Mouse (Mus musculus): ENCODE results near the gene Satb2. TPM values are rescaled to one million over a fixed set of nuclear protein-coding genes. Genes with fewer than 3 reads are reported as not detected.

Gene Satb2
- polyA plus RNA-seq, 1 experiment from 2014 or later = 1.1 TPM

GRCm38 (mm10) chr1:56951980-56952379, 26.5 kb downstream of the Satb2 start:
- Histone ChIP-seq H3K27me3 (ENCODE audit: low read depth, poor library complexity, severe bottlenecking) (peaks cover 12% of the 10 kb centered on the region; the same call in 1 of the 2 replicates), H3K27ac (no peak overlapping the region), H3K4me3 (no peak overlapping the region), H3K9me3 (replicated peaks) (no peaks in the 10 kb centered on the region), H3K4me1 (peaks cover 14% of the 10 kb centered on the region), H3K36me3 (no peaks in the 10 kb centered on the region)
- WGBS = 86% methylated on average over 4 of the region's 4 CpGs
- DNase-seq (ENCODE audit: low spot score) = no peak

DNA sequence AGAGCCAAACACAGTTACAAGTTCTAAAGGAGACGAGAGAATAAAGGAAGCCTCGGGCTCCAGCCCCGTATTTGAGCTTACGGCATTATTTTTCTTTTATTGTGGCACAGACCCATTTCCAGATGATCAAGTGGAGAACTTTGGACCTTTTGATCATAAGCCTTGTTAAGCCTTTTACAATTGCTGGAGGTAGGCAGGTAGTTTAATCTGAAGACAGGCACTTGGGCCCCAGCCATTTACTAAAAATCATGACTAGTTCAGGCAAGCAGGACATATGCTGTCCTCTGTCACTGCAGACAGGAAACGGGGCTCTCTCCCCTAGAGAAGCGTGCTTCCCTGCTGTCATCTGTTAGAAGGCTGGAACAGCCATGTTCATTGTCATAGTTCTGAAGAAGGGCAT, 26.9 kb downstream of the Satb2 start:
- Histone ChIP-seq H3K27ac (no peak overlapping the region), H3K27me3 (ENCODE audit: low read depth, poor library complexity, severe bottlenecking) (peaks cover 12% of the 10 kb centered on the region; the same call in 1 of the 2 replicates), H3K4me1 (peaks cover 14% of the 10 kb centered on the region), H3K9me3 (replicated peaks) (no peaks in the 10 kb centered on the region), H3K4me3 (no peak overlapping the region), H3K36me3 (no peaks in the 10 kb centered on the region)
- 67% methylated on average over 6 of the region's 6 CpGs for WGBS
- DNase-seq (ENCODE audit: low spot score) = no peak

DNA sequence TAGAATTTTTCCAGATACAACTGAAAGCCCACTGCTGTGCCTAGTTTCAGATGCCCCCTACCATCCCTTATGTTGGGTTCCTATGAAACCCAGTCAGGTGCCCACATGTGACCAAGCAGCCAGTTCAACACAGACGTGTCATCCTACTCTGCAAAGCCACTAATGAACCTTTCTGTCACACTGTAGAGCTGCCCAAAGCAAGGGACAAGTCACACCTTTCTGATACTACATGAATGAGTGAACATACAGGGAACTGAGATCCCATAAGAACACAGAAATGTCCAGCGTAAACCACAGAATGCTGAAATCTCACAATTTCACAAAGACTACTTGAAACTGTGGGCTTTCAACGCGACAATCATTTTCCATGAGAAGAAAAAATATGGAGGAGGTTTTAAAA, 39.0 kb downstream of the Satb2 start:
- DNase-seq (ENCODE audit: low spot score) = no peak
- Histone ChIP-seq H3K9me3 (replicated peaks) (no peaks in the 10 kb centered on the region), H3K4me1 (no peaks in the 10 kb centered on the region), H3K36me3 (no peaks in the 10 kb centered on the region), H3K4me3 (no peak overlapping the region), H3K27ac (no peak overlapping the region), H3K27me3 (ENCODE audit: low read depth, poor library complexity, severe bottlenecking) (no peaks in the 10 kb centered on the region)
- 93% methylated on average over 4 of the region's 4 CpGs for WGBS

DNA sequence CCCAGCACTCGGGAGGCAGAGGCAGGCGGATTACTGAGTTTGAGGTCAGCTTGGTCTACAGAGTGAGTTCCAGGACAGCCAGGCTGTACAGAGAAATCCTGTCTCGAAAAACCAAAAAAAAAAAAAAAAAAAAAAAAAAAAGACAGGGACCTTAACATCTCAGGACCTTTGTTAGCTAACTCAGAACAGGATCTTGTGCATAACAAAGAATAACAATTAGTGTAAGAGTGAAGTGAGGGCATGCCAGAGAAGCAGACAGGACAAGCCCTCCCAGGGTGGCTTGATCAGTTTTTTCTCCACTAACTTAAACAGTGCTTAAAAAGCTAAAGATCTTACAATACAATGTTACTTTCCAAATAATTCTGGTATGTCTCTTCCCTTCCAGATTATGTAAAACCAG, 40.0 kb downstream of the Satb2 start:
- no peaks in the 10 kb centered on the region for H3K27me3 ChIP-seq (ENCODE audit: low read depth, poor library complexity, severe bottlenecking)
- no peak overlapping the region for H3K4me3 ChIP-seq
- H3K36me3 ChIP-seq = no peaks in the 10 kb centered on the region
- H3K4me1 ChIP-seq = no peaks in the 10 kb centered on the region
- no peak for DNase-seq (ENCODE audit: low spot score)
- H3K27ac ChIP-seq = no peak overlapping the region
- 79% methylated on average over 3 of the region's 3 CpGs for WGBS
- no peaks in the 10 kb centered on the region for H3K9me3 ChIP-seq (replicated peaks)

- Histone ChIP-seq H3K27ac (no peak overlapping the region), H3K27me3 (ENCODE audit: low read depth, poor library complexity, severe bottlenecking) (no peaks in the 10 kb centered on the region), H3K4me1 (no peaks in the 10 kb centered on the region), H3K36me3 (no peaks in the 10 kb centered on the region), H3K4me3 (no peak overlapping the region), H3K9me3 (replicated peaks) (no peaks in the 10 kb centered on the region)
- no peak for DNase-seq (ENCODE audit: low spot score)
- 69% methylated on average over 3 of the region's 3 CpGs for WGBS
Observed at GRCm38 (mm10) chr1:56936554-56936953, 41.9 kb downstream of the Satb2 start.

DNA sequence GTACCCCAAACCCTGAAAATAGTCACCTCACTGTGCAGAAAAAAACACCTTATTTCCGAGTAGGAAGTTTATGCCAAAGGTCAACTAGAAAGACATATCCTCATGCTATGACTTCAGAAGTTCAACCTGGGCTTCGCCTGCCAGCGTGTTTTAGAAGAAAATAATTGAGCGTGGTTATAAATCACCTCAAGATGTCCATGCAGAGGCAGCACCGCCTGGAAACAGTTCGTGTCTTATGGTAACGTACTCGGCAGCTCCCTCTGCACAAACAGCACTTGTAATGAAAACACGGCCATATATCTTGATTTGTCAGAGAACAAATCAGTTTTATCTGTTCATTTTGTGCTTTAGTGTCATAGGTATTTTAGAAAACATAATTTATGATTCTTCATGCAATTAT, 44.6 kb downstream of the Satb2 start:
- Histone ChIP-seq H3K4me1 (peaks cover 3% of the 10 kb centered on the region; the same call in 1 of the 2 replicates), H3K9me3 (replicated peaks) (no peaks in the 10 kb centered on the region), H3K36me3 (no peaks in the 10 kb centered on the region), H3K27ac (no peak overlapping the region), H3K27me3 (ENCODE audit: low read depth, poor library complexity, severe bottlenecking) (no peaks in the 10 kb centered on the region), H3K4me3 (no peak overlapping the region)
- no peak for DNase-seq (ENCODE audit: low spot score)
- 36% methylated on average over 9 of the region's 9 CpGs for WGBS

GRCm38 (mm10) chr1:56930096-56930495, 48.4 kb downstream of the Satb2 start:
- H3K27me3 ChIP-seq (ENCODE audit: low read depth, poor library complexity, severe bottlenecking) = no peaks in the 10 kb centered on the region
- peaks cover 5% of the 10 kb centered on the region; the same call in 1 of the 2 replicates for H3K4me1 ChIP-seq
- H3K9me3 ChIP-seq (replicated peaks) = no peaks in the 10 kb centered on the region
- DNase-seq (ENCODE audit: low spot score) = no peak
- H3K27ac ChIP-seq = no peak overlapping the region
- WGBS = 68% methylated on average over 4 of the region's 4 CpGs
- no peaks in the 10 kb centered on the region for H3K36me3 ChIP-seq
- H3K4me3 ChIP-seq = no peak overlapping the region

GRCm38 (mm10) chr1:56928731-56929130, 49.7 kb downstream of the Satb2 start:
- no peak for DNase-seq (ENCODE audit: low spot score)
- H3K27me3 ChIP-seq (ENCODE audit: low read depth, poor library complexity, severe bottlenecking) = no peaks in the 10 kb centered on the region
- H3K27ac ChIP-seq = no peak overlapping the region
- WGBS = 40% methylated on average over 9 of the region's 9 CpGs
- no peaks in the 10 kb centered on the region for H3K9me3 ChIP-seq (replicated peaks)
- no peaks in the 10 kb centered on the region for H3K36me3 ChIP-seq
- H3K4me1 ChIP-seq = peaks cover 5% of the 10 kb centered on the region; the same call in 1 of the 2 replicates
- no peak overlapping the region for H3K4me3 ChIP-seq

DNA sequence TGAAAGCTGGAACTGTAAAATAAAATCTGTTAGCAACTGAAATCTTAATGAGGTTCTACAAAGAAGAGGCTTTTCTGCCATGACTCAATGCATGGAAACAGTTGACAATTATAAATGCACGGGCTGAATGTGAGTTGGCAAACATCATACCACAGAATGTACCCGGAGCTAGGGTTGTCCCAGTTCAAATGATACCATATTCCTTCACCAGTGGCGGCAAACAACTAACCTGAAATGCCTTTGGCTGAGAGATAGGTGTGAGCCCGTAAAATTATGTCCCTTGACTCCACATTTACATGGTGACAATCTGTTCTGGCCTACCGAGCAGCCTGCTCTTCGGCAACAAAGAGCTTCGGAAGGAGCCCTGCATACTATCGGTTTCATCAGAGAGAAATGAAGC, 58.0 kb downstream of the Satb2 start:
- H3K27ac ChIP-seq = no peak overlapping the region
- H3K36me3 ChIP-seq = no peaks in the 10 kb centered on the region
- no peaks in the 10 kb centered on the region for H3K9me3 ChIP-seq (replicated peaks)
- H3K27me3 ChIP-seq (ENCODE audit: low read depth, poor library complexity, severe bottlenecking) = no peaks in the 10 kb centered on the region
- H3K4me3 ChIP-seq = no peak overlapping the region
- no peak for DNase-seq (ENCODE audit: low spot score)
- 90% methylated on average over 8 of the region's 8 CpGs for WGBS
- no peaks in the 10 kb centered on the region for H3K4me1 ChIP-seq

- H3K36me3 ChIP-seq = no peaks in the 10 kb centered on the region
- 87% methylated on average over 6 of the region's 6 CpGs for WGBS
- no peaks in the 10 kb centered on the region for H3K4me1 ChIP-seq
- no peak for DNase-seq (ENCODE audit: low spot score)
- no peaks in the 10 kb centered on the region for H3K27me3 ChIP-seq (ENCODE audit: low read depth, poor library complexity, severe bottlenecking)
- no peak overlapping the region for H3K4me3 ChIP-seq
- no peaks in the 10 kb centered on the region for H3K9me3 ChIP-seq (replicated peaks)
- no peak overlapping the region for H3K27ac ChIP-seq
Observed at GRCm38 (mm10) chr1:56914279-56914678, 64.2 kb downstream of the Satb2 start.

- no peaks in the 10 kb centered on the region for H3K9me3 ChIP-seq (replicated peaks)
- no peak overlapping the region for H3K4me3 ChIP-seq
- peaks cover 4% of the 10 kb centered on the region; the same call in 1 of the 2 replicates for H3K36me3 ChIP-seq
- WGBS = 88% methylated on average over 3 of the region's 3 CpGs
- peaks cover 7% of the 10 kb centered on the region; the same call in 1 of the 2 replicates for H3K4me1 ChIP-seq
- no peak overlapping the region for H3K27ac ChIP-seq
- no peaks in the 10 kb centered on the region for H3K27me3 ChIP-seq (ENCODE audit: low read depth, poor library complexity, severe bottlenecking)
- no peak for DNase-seq (ENCODE audit: low spot score)
Observed at GRCm38 (mm10) chr1:56900706-56901287, 77.7 kb downstream of the Satb2 start.

DNA sequence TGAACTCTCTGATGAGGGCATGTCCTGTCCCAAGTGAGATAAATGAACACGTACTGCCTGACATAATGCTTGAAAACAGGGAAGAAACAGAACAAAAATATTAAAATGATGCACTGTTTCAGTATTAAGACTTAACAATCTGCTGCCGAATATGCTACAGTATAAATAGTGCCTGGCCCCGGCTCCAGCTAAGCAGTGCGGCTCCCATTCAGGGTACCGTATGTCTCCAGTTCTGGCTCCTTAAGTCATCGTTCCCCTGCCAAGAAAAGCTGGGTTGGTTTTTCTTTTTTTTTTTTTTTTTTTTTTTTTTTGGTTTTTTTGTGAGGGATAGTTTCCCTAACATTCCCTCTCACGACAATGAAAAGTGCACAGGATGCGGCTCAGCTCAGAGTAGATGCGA, 78.3 kb downstream of the Satb2 start:
- Histone ChIP-seq H3K27me3 (ENCODE audit: low read depth, poor library complexity, severe bottlenecking) (no peaks in the 10 kb centered on the region), H3K9me3 (replicated peaks) (no peaks in the 10 kb centered on the region), H3K36me3 (peaks cover 4% of the 10 kb centered on the region; the same call in 1 of the 2 replicates), H3K27ac (no peak overlapping the region), H3K4me1 (peaks cover 7% of the 10 kb centered on the region; the same call in 1 of the 2 replicates), H3K4me3 (no peak overlapping the region)
- 92% methylated on average over 9 of the region's 9 CpGs for WGBS
- DNase-seq (ENCODE audit: low spot score) = no peak

GRCm38 (mm10) chr1:56898606-56899396, 79.6 kb downstream of the Satb2 start:
- Histone ChIP-seq H3K4me1 (peaks cover 7% of the 10 kb centered on the region; the same call in 1 of the 2 replicates), H3K27me3 (ENCODE audit: low read depth, poor library complexity, severe bottlenecking) (no peaks in the 10 kb centered on the region), H3K9me3 (replicated peaks) (no peaks in the 10 kb centered on the region), H3K27ac (no peak overlapping the region), H3K36me3 (peaks cover 4% of the 10 kb centered on the region; the same call in 1 of the 2 replicates), H3K4me3 (no peak overlapping the region)
- DNase-seq (ENCODE audit: low spot score) = no peak
- 26% methylated on average over 13 of the region's 13 CpGs for WGBS
